Mouse (Mus musculus) left cerebral cortex, postnatal 36 days (tissue): ENCODE measurements at regions not wholly inside any gene's neighbourhood (a gene's known extent, or its start where the extent isn't known, plus 50 kb on each side); places are given as distances from the start of the nearest gene placed in this dataset.

Experiments
- DNase-seq, 2 experiments: peaks; one replicate each; pipeline ENCODE4 v3.0.0; 2021 to 2022; ENCODE audit warnings: low spot score in 2 of 2, mixed read lengths in 1 of 2
- intact Hi-C: fragments of 180-260 bp; cut with DNase I; formaldehyde crosslinking; loops from one replicate; pipeline ENCODE4 v1.15.1; 2025

- intact Hi-C loops = no loop called here
Observed at GRCm38 (mm10) chr10:27703260-27703659, 83.7 kb upstream of the Lama2 start.

GRCm38 (mm10) chr10:27698305-27698704, 78.7 kb upstream of the Lama2 start:
- intact Hi-C loops = no loop called here

More at GRCm38 (mm10) chr10:27703260-27703659, 83.7 kb upstream of the Lama2 start:
- no peak for DNase-seq

GRCm38 (mm10) chr10:27681376-27681775, 61.8 kb upstream of the Lama2 start:
- intact Hi-C loops = no loop called here
- no peak for DNase-seq

More at GRCm38 (mm10) chr10:27698305-27698704, 78.7 kb upstream of the Lama2 start:
- no peak for DNase-seq

- DNase-seq = no peak
- intact Hi-C loops = loop anchor here (5.0 kb wide), 2 partner anchors 543 to 1208 kb away; no protein-coding TSS in a partner anchor
Observed at GRCm38 (mm10) chr10:27675579-27675978, 56.0 kb upstream of the Lama2 start.

GRCm38 (mm10) chr10:27674379-27674778, 54.8 kb upstream of the Lama2 start:
- DNase-seq = no peak
- intact Hi-C loops = no loop called here
